Mouse (Mus musculus) gastrocnemius, adult 8-10 months (tissue): ENCODE measurements at regions not wholly inside any gene's neighbourhood (a gene's known extent, or its start where the extent isn't known, plus 50 kb on each side); places are given as distances from the start of the nearest gene placed in this dataset.

Experiments
- DNase-seq, 2 experiments: peaks; one replicate each; pipeline ENCODE4 v3.0.0; 2022; ENCODE audit warnings: low spot score in 2 of 2

DNA sequence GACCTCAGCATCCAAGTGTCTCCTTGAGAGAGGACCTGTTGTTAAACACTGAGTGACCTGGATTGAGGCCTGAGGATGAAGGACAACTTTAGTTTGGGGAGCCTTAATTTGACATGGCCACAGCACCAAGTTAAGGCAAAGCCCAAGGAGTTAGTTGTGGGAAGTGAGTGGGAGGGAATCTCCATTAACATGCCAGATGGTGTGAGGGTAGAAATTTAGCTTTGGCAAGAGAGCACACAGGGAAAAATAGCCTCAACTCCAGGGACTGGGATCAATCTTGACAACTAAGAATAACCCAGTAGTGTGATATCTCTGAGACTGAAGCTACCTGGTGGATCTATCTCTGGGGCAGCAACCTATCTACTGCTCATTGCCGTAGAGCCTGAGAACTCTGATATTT is 105.4 kb downstream of the Ahr start:
- DNase-seq = no peak

DNA sequence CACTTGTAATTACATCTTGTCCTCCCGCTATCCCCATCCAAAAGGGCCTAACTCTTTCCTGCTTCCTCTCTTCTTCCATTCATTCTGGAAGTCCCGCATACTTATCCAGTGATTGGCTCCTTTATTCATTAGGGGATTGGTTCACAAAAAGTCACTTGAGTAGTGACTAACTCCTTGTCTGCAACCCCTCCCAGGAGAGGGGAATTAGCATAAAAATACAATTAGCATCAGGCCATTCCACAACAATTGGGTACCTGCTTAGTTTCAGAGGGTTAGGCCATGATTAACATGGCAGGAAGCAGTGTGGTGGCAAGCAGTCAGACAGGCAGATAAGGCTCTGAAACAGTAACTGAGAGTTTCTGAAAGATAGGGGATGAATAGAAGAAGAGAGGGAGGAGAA is 115.6 kb downstream of the Ahr start:
- DNase-seq = no peak

DNA sequence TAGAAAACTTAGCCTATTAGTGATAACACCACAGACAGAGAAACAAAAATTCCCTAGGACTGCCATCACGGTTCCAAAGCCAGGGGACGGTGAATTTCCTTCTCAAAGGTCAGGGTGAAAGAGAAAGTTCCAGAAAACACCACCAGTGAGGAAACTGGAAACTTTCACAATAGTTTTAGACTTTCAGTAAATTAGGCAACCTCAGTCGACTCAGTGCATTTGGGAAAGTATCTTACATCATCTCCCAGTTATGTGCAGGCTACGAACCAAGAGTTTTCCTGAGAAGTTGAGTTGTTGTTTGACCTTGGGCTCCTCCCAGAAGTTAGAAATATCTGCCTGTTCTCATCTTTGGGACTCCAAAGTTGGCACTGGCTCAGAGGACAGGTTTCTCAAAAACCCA is 116.9 kb downstream of the Ahr start:
- DNase-seq = no peak

DNA sequence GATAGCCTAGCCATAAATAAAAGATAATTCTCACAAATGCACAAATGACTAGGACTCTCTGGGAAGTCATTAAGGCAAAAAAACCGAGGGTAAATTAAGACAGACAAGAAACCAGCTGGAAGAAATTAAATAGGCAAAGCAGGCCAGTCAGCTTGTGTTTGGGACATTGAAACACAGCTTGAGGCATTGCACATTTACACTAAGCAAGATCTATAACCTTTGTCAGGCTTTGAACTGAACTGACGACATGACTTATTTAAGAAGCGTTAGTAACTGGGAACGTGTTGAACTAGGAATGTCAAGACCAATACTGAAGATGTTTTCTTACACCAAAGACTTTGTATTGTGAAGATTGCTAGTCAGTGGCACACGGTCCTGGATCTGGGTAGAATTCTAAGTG is 118.3 kb downstream of the Ahr start:
- DNase-seq = no peak

DNA sequence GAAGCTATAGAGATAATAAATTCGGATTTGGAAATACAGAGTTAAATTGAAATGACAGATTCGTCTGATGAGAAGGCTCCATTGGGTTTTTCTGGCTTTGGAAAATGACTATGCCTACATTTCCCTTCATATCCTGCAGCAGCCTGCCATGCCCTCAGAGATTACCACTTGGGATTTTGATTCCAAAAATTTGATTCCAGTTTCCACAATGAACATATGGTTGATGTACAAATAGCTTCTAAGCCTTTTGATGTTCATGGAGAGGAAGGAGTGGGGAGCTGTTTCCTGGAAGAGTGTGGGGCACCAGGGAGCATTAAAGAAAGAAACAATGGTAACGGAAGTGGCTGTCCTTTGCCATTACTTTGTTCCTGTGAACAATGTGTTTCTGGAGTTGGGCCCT is 122.1 kb downstream of the Ahr start:
- no peak for DNase-seq

DNA sequence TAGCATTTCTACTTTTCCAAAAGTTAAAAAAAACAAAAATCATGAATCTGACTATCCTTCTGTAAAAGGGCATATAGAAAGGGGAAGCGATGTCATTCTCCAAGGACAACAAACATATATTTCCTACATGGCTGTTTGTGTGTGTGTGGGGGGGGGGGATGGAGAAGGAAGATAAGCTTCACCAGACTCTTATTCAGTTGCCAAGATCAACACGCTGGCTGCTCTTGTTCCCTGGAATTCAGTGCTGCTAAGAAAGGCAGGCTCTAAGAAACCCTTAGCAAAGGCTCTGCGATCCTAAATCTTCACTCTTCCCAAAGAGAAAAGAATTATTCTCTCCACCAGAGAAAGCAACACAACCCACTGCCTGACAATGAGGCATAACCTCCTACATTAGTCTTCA is 126.4 kb downstream of the Ahr start:
- no peak for DNase-seq

DNA sequence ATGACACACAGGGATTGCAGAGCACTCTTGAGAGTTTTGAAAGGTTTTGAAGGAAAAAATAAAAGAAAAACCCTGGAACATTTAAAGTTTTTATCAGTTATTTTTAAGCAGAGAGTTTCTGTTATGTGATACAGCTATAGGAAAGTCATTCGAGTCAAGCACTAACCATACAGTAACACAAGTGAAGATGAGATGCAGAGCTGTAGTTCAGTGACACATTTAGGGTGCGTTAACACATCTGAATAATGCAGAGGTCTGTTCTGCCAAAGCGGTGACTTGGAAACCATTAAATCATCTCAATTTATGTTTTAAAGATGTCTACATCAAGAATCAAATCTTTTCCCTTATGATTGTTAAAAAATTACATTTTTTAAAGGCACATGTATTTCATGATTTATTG is 126.8 kb downstream of the Ahr start:
- DNase-seq = no peak

DNA sequence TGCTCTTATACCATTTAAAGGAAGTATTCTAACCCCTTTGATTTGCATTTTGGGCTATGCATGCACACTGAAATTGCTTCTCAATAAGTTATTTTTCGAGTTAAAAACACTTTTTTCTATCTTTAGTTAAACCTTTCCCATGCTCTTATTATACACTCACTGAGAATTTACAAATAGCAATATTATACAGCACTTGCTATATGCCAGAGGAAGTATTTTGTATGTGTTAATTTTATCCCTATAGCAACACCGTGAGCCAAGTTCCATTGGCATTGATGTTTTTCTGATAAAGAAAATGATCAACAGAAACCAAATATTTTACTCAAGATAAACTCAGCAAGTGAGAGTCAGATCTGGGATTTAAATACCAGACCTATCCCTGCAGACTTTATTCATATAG is 133.0 kb downstream of the Ahr start:
- no peak for DNase-seq

DNA sequence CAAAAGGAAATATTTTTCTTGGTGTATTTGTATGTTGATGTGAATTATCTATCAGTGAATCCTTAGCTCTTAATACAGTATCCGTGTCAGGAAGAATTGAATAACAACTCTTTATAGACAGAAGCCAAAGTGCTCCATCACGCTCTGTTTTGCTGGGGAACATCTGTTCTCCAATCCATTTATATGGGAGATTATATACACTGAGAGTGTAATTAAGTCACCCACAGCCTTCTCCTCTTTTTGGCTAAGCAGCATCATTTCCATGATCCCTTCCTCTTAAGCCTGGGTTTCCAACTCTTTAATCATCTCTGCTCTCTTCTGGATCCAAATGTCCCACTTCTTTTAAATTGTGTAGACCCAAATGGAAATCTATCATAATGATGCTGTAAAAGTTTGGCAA is 133.6 kb downstream of the Ahr start:
- no peak for DNase-seq

DNA sequence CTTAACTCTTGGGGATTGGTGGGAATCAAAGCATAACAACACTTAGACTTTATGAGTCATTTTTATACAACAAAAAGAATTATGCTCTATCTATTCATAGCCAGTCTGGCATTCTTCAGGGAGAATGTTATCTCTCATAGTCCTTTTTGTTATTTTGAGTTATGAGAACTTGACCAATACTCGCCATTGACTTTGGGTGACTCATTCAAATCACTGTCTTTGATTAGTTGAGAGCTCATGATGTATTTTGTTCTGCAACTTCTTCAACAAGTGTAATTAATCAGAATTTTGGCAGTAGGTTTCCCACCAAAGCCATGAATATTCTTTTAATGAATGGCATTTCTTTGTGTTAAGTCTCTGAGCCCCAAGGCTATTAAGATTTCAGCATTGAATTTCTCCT is 139.6 kb downstream of the Ahr start:
- DNase-seq = no peak

DNA sequence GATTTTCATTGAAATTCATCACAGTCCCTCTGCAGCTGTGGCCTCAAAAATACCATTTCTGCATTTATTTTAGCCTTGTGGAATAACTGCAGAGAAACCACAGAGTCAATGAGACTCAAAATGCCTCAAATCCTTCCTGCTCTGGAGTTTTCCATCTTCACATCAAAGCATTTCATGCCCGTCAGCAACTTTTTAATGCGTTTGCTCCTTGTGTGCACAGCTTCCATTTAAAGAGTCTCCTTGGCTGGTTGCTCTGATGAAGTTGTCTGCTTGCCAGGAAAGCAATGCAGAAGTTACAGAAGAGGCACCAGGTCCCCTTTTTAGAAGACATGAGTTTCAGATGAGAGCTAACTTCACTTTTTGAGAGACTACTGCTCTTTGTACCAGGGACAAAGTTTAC is 142.7 kb downstream of the Ahr start:
- no peak for DNase-seq

DNA sequence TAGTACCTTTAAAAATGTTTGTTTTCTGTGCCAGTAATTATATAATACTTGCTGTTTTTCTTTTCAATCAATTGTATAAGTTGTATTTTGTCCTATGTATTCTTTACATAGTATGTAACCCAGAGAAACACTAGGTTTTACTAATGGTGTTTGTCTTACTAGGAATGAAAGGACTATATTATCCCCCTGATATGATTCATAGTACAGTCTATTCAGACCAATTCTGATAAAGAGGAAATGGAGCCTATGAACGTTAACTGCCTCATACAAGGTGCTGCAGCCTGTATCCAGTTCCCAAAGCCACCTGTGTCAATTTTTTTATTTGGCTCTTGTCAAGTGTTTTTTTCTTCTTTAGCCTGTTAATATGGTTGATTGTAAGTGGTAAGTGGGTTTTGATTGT is 144.6 kb downstream of the Ahr start:
- no peak for DNase-seq

DNA sequence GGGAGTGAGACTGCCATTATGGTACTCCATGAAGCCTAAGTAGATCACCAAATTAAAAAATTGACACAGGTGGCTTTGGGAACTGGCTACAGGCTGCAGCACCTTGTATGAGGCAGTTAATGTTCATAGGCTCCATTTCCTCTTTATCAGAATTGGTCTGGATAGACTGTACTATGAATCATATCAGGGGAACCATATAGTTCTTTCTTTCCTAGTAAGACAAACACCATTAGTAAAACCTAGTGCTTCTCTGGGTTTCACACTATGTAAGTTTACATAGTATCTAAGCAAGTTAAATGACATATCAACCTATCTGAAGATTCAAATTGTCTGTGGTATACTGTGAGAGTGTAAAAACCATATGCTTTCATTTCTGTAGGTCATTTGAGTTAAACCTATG is 145.0 kb downstream of the Ahr start:
- DNase-seq = no peak

DNA sequence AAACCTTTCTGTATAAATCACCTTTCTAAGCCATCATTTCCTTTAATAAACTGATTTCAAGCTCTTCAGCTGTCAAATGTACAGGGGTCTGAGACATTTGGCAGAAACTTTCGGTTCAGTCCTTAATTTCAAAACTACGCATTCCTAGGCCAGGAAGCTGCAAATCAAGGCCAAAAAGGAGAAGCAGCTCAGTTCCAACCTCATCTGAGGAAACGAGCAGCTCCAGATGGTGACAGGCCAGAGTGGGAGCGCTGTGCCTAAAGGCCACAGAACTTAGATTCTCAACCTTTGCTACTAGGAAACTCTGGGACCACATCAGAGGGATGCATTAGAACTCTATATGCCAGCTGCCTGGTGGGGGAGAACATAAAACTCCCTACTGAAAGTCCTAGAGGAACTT is 150.6 kb downstream of the Ahr start:
- DNase-seq = no peak

DNA sequence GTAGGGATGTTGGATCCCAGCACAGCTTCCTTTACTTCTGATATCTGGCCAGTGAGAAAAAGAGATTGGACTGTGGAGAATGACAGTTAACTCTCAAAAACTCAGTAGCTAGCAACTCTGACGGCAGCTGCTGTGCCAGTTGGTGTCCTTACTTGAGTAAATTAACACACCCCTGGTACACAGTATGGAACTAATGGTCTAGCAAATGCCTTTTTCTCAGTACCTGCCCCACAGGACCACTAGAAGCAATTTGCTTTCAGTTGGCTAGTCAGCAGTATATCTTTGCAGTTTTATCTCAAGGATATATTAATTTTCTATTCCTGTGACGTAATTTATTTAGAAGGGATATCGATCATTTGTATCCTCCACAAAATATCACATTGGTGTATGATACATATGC is 157.6 kb downstream of the Ahr start:
- no peak for DNase-seq

DNA sequence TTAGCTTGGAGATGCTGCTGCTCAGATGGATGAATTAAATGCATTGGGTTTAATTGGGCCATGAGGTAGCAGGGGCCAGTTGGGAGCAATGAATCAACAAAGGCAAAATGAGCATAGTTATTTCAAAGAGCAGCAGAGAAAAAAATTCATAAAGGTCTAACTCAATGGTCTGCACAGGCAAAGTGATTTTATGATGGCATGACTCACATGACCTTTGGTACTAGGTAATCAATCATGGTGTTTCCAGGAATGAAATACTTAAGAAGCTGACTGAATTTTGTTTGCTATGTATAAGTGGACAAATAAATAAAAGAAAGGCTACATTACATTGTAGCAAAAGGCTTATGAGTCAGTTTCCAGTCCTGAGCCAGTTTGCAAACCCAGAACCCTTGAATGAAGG is 158.5 kb downstream of the Ahr start:
- DNase-seq = no peak

DNA sequence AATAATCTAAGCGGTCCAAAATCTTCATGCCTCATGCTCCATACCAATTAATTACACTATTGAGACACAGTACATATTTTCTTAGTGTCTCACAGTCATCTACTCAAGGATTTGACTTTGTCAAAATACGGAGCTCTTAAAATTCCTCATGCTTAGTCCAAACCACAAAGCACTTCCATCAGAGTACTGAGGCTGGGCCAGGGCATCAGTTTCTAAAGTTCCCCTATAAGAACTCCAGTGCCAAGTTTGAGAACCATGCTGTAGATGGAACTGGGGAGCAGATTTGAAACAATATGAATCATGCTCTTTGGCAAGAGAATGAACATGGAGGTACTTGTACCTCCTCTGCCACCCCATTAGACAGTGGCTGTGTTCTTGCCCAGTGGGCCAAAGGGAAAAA is 176.9 kb downstream of the Ahr start:
- no peak for DNase-seq

DNA sequence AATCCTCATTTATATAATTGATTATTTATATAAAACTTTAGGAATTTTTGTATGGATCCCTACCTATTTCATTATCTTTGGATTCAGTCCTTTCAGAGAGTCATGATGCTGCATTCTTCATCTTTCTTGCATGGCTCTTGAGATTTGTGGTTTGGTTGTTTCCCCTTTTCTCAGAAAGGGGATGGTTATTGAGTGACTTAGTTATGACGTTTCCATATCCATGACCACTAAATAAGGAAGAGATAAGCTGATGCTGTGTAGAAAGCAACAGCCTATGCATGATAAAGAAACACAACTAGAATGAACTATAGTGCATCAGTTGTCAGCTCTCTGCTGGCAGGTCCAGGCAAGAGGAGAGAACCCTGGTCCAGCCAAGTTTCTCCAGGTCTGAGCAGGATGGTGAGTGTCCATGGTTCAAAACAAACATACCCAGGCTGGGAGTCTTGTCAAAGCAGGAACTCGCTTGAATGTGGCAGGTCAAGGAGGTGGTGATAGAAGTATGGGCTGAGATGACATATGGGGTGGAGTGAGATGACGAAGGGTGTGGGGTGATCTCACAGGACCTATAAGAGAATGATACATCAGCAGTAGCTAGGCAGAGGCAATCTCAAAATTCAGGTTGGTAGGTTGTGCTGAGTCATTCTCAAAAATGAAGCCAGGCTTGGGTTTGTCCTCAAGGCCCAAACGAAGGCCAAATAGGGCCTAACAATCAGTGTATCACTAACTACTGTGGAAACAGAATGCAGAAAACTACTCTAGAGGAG is 196.5 kb downstream of the Ahr start:
- no peak for DNase-seq

DNA sequence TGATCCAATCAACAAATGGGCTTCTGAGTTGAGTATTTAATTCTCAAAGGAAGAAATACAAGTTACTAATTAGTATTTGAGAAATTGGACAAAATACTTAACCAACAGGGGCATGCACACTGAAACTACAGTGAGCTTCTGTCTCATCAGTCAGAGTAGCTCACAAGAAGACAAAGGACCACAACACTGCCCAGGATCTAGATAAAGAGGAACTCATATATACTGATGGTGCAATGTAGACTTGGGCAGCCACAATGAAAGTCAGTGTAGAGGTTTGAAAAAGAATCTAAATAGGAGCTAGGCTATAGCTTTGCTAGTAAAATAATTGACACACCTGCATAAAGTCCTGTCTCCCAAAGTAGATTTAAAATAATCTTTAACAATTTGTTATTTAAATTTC is 198.5 kb downstream of the Ahr start:
- DNase-seq = no peak

DNA sequence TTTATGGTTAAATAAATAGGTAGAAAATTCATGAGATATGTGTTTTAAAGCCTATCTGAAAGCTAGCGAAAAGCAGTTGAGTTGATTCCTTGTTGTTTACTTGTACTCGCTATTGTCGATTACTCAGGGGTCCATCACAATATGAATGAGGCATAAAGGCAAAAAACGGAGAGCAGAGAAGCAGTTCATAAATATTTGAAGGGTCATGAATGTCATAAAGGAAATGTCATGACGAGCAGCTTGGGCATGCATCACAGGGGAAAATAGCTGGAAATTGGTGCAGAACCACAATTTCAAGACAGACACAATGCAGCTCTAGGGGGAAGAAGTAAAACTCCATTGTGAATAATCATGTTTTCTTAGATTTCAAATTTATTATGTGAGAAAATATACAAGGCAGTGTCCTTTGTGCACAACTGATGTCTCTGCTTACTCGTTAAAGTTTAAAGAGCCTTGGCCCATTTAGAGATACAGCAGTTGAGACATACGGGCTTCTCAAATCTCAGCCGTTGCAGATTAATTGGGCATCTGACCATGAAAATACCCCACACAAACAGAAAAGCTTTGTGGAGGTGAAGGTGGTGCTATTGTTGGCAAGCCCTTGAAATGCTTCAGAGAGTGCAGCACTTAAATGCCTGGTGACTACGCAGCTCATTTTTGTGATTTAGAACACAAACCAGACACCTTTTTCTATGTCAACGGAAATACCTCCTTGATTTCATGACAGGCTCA is 200.3 kb downstream of the Ahr start:
- DNase-seq = no peak

DNA sequence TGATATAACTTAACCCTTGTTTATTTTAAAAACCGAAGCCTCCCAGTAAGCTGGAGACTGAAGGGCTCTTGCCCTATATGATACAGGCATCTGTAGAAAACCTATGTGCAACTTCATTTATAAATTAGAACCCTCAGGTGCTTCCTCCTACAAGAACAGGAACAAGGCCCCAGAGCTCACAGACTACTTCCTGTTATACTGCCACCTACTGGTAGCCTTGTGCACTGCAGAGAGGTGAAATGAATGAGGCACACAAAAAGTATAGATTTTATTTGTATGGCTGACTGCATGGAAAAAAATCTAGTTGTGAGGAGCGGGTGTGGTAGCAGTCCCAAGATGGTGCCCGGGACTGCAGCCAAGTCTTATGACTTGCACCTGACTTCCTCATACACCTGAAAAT is 203.5 kb downstream of the Ahr start:
- no peak for DNase-seq

DNA sequence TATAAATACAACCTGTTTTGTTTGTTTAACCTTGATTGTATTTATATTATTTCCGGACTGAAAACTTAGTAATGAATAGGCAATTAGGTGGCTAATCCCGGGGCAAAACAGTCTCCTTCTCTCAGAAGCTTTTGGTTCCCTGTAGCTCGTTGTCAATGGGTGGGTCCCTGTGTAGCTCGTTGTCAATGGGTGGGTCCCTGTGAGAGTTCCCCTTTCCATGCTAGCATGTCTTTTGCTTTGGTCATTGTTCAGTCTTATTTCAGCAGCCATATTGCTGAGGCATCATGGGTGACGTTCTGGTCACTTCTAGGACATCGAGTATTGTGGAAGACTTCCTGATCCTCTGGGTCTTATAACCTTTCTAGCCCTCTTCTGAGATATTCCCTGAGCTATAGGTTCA is 205.1 kb downstream of the Ahr start:
- DNase-seq = no peak

DNA sequence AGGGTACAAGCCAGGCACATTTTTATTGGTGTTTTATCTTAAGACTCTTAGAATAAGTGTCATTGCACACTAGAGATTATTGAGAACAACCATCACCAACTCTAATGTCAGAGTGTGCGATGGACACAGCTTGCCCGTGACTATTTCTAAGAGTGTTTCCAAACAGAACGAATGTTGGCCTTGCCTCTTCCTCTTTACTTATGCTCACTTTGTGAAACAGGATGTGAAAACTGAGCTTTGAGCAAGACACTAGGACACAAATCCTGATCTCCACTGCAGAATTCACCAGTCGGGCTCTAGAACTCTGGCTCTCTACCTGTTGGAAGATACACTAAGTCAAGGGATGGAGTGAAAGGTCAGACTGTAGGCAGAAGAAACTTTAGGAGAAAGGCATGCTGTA is 215.3 kb downstream of the Ahr start:
- DNase-seq = no peak
